Mouse (Mus musculus): Measurements from ENCODE around the gene Tmem30b. TPM values are rescaled to one million over a fixed set of nuclear protein-coding genes. Genes with fewer than 3 reads are reported as not detected.
"Not testable (repeated sequence)": the region's sequence is repeated elsewhere in the genome, so short reads cannot be mapped to it uniquely, and the experiment has no call there.

Gene Tmem30b
- polyA plus RNA-seq, 1 experiment = not detected

DNA sequence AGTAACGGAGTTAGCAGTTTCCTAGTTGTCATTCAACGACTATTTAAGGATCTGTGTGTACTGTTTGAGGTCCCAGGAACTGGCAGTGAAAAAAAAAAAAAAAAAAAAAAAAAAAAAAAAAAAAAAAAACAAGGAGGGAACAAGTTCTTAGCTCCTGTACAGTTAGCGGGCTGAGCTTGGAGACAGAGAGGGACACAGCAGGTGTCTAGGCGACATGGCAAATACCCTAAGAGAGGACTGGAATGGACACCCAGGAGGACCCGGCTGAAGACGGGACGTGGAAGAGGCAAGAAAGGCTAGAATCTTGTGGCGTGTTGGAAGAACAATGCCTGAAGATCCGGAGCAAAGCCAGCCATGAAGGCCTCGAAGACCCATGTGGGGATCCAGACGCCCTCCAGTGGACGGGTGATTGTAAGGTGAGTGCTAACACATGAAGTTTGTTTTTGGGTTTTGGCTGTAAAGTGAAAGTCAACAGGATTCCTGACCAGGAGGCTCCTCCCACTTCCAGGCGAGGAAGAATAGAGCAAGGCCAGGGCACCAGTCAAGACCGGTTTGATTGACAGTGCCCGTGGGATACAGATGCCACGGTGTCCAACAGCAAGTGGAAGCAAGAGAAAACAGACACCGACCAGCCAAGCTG, 8.6 kb downstream of the Tmem30b start:
- no peak overlapping the region for H3K27ac ChIP-seq (ENCODE audit: insufficient read depth, low read depth, low read length)

GRCm38 (mm10) chr12:73534591-73534990, 11.6 kb downstream of the Tmem30b start:
- Histone ChIP-seq H3K4me3 (ENCODE audit: insufficient read depth, low read length) (no peak overlapping the region), H3K4me1 (ENCODE audit: control insufficient read depth, insufficient read depth, low read length) (no peaks in the 10 kb centered on the region; the same call in 1 of the 2 replicates), H3K27ac (ENCODE audit: insufficient read depth, low read depth, low read length) (no peak overlapping the region)
- TF ChIP-seq POLR2A (IDR thresholded peaks at IDR 0.05; ENCODE audit: borderline replicate concordance, low read depth, low read length) = no peak
- TF ChIP-seq CTCF (IDR thresholded peaks at IDR 0.05; ENCODE audit: low read depth, low read length) = no peak

More for the DNA sequence above, 8.6 kb downstream of the Tmem30b start:
- Histone ChIP-seq H3K4me1 (ENCODE audit: control insufficient read depth, insufficient read depth, low read length) (no peaks in the 10 kb centered on the region; the same call in 1 of the 2 replicates), H3K4me3 (ENCODE audit: insufficient read depth, low read length) (no peak overlapping the region)
- TF ChIP-seq CTCF (IDR thresholded peaks at IDR 0.05; ENCODE audit: low read depth, low read length) (no peak), POLR2A (IDR thresholded peaks at IDR 0.05; ENCODE audit: borderline replicate concordance, low read depth, low read length) (no peak)

- TF ChIP-seq CTCF (IDR thresholded peaks at IDR 0.05; ENCODE audit: low read depth, low read length) (no peak), POLR2A (IDR thresholded peaks at IDR 0.05; ENCODE audit: borderline replicate concordance, low read depth, low read length) (no peak)
- H3K4me3 ChIP-seq (ENCODE audit: insufficient read depth, low read length) = no peak overlapping the region
- H3K27ac ChIP-seq (ENCODE audit: insufficient read depth, low read depth, low read length) = no peak overlapping the region
- no peaks in the 10 kb centered on the region; the same call in 1 of the 2 replicates for H3K4me1 ChIP-seq (ENCODE audit: control insufficient read depth, insufficient read depth, low read length)
These were observed 14.2 kb downstream of the Tmem30b start for GRCm38 (mm10) chr12:73531889-73532479.

GRCm38 (mm10) chr12:73529590-73529989, 16.6 kb downstream of the Tmem30b start:
- H3K4me3 ChIP-seq (ENCODE audit: insufficient read depth, low read length) = no peak overlapping the region
- no peaks in the 10 kb centered on the region; the same call in 1 of the 2 replicates for H3K4me1 ChIP-seq (ENCODE audit: control insufficient read depth, insufficient read depth, low read length)
- TF ChIP-seq POLR2A (IDR thresholded peaks at IDR 0.05; ENCODE audit: borderline replicate concordance, low read depth, low read length) (no peak), CTCF (IDR thresholded peaks at IDR 0.05; ENCODE audit: low read depth, low read length) (no peak)
- H3K27ac ChIP-seq (ENCODE audit: insufficient read depth, low read depth, low read length) = no peak overlapping the region

- H3K27ac ChIP-seq (ENCODE audit: insufficient read depth, low read depth, low read length) = no peak overlapping the region
- no peaks in the 10 kb centered on the region for H3K4me1 ChIP-seq (ENCODE audit: control insufficient read depth, insufficient read depth, low read length)
- no peak overlapping the region for H3K4me3 ChIP-seq (ENCODE audit: insufficient read depth, low read length)
- TF ChIP-seq CTCF (IDR thresholded peaks at IDR 0.05; ENCODE audit: low read depth, low read length) = no peak
- TF ChIP-seq POLR2A (IDR thresholded peaks at IDR 0.05; ENCODE audit: borderline replicate concordance, low read depth, low read length) = no peak
These were observed 17.1 kb downstream of the Tmem30b start for GRCm38 (mm10) chr12:73529131-73529530.

GRCm38 (mm10) chr12:73528142-73528541, 18.1 kb downstream of the Tmem30b start:
- H3K27ac ChIP-seq (ENCODE audit: insufficient read depth, low read depth, low read length); H3K4me3 ChIP-seq (ENCODE audit: insufficient read depth, low read length); H3K4me1 ChIP-seq (ENCODE audit: control insufficient read depth, insufficient read depth, low read length): not testable (repeated sequence)

DNA sequence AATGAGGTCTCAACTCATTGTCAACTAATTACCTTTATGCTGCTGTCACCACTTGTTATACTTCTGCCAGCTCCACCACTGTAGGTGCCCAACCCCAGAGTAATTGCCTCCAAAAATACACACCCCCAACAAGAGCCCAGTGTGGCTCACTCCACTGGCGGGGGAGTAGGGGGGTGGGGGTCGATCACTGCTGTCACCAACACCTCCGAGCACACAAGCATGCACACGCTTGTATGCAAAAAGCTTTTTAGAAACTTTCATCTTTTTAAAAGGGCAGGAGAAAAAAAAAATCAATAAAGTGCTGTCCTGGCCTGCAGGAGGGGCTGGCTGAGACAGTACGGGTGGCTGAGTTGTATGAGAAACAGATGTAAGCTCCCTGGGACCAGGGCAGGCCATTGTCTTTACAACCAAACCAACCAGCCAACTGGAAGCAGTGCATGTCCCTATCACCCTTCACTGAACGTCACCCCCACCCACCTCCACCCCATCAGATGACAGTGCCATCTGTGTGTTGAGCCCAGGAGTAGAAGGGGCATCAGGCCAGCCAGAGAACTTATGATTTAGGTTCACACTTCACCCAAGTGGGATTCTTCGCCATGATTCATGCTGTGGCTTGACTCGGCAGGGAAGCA, 20.8 kb downstream of the Tmem30b start:
- TF ChIP-seq POLR2A (IDR thresholded peaks at IDR 0.05; ENCODE audit: borderline replicate concordance, low read depth, low read length) (no peak), CTCF (IDR thresholded peaks at IDR 0.05; ENCODE audit: low read depth, low read length) (no peak)

DNA sequence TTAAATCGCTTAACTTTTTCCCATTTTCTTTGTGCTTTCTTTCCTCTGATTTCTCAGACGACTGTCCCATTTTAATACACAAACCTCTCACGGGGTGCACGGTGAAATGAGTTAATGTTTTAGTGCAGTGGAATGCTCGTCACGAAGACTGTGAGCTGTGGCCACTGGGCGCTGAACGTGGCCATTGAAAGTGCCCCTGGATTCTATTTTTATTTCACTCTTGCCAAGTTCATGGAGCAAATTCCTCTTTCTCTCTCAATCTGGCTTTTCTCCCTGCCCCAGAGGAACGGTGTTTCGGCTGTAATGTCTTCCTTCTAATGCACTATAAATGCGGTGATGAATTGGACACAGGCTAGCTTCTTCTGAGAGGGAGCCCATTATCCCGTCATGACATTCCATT, 23.1 kb downstream of the Tmem30b start:
- Histone ChIP-seq H3K4me3 (ENCODE audit: insufficient read depth, low read length) (no peak overlapping the region), H3K4me1 (ENCODE audit: control insufficient read depth, insufficient read depth, low read length) (no peaks in the 10 kb centered on the region), H3K27ac (ENCODE audit: insufficient read depth, low read depth, low read length) (no peak overlapping the region)
- TF ChIP-seq POLR2A (IDR thresholded peaks at IDR 0.05; ENCODE audit: borderline replicate concordance, low read depth, low read length) = no peak
- TF ChIP-seq CTCF (IDR thresholded peaks at IDR 0.05; ENCODE audit: low read depth, low read length) = no peak

More for the DNA sequence above, 20.8 kb downstream of the Tmem30b start:
- H3K4me3 ChIP-seq (ENCODE audit: insufficient read depth, low read length) = no peak overlapping the region
- no peaks in the 10 kb centered on the region for H3K4me1 ChIP-seq (ENCODE audit: control insufficient read depth, insufficient read depth, low read length)
- H3K27ac ChIP-seq (ENCODE audit: insufficient read depth, low read depth, low read length) = no peak overlapping the region

GRCm38 (mm10) chr12:73521944-73522343, 24.2 kb downstream of the Tmem30b start:
- no peaks in the 10 kb centered on the region for H3K4me1 ChIP-seq (ENCODE audit: control insufficient read depth, insufficient read depth, low read length)
- no peak overlapping the region for H3K4me3 ChIP-seq (ENCODE audit: insufficient read depth, low read length)
- no peak for TF ChIP-seq POLR2A (IDR thresholded peaks at IDR 0.05; ENCODE audit: borderline replicate concordance, low read depth, low read length)
- TF ChIP-seq CTCF (IDR thresholded peaks at IDR 0.05; ENCODE audit: low read depth, low read length) = no peak
- no peak overlapping the region for H3K27ac ChIP-seq (ENCODE audit: insufficient read depth, low read depth, low read length)

DNA sequence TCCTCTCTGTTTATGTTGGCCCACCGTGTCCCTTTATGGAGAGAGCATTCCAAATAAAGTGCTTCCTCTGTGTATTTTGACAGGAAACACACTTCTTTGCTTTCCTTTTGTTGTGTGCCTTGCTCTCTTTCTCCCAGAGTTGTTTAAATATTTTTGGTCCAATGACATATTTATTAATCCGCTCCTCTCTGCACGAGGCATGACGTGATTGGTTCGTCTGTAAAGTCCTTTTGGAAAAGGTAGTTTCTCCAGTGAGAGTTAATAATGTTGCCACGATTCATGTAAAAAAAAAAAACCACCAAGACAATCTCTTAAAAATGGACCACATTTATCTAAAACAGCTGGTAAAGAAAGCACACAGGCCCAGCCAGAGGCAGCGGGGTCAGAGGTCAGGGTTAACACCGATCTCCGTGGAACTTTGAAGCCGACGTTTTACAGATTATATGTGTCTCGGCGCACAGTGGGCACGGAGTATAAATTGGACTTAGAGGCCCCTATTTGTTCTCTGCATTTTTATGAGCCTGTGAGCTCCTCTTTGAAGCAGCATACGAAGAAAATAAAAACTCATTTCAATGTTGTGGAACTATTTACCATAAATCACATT, 24.9 kb downstream of the Tmem30b start:
- no peak overlapping the region for H3K27ac ChIP-seq (ENCODE audit: insufficient read depth, low read depth, low read length)
- no peaks in the 10 kb centered on the region for H3K4me1 ChIP-seq (ENCODE audit: control insufficient read depth, insufficient read depth, low read length)
- no peak overlapping the region for H3K4me3 ChIP-seq (ENCODE audit: insufficient read depth, low read length)
- TF ChIP-seq POLR2A (IDR thresholded peaks at IDR 0.05; ENCODE audit: borderline replicate concordance, low read depth, low read length) (no peak), CTCF (IDR thresholded peaks at IDR 0.05; ENCODE audit: low read depth, low read length) (no peak)

All from bone marrow macrophage, adult 2 months (primary cell).